Mouse (Mus musculus): Measurements from ENCODE around the gene Nufip1.

DNA sequence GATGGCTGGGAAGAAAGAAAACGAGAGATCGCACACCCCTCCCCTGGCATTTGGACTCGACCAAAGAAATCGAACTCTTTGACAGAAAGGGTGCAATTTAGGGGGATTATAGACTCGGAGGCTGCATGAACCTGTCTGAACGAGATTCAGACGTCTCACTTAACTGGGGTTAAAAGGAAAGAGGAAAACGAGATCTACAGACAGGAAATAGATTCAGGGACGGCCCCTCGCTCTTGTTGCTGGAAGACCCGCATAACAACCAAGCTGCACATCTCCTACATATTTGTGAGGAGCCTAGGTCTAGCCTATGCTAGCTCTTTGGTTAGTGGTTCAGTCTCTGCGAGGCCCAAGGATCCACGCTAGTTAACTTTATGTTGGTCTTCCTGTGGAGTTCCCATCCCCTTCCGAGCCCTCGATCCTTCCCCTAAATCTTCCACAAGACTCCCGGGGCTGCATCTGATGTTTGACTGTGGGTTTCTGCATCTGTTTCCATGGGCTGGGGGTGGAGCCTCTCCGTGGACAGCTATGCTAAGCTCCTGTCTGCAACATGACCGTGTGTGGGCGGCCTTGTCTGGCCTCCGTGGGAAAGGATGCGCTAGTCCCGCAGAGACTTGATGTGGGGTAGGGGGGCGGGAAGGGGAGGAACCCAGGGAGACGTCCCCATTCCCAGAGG, 42.4 kb downstream of the Nufip1 start:
- TF ChIP-seq CTCF (IDR thresholded peaks at IDR 0.05; ENCODE audit: low read depth, low read length) (no peak), POLR2A (IDR thresholded peaks at IDR 0.05; ENCODE audit: extremely low read depth, insufficient read depth, low read length) (no peak)
